Mouse (Mus musculus) heart, embryonic 14.5 days (tissue): ENCODE results near the gene Six1. TPM values are rescaled to one million over a fixed set of nuclear protein-coding genes. Genes with fewer than 3 reads are reported as not detected.
A peak's percentile ranks its signal among the peaks of the same experiment; 100 is the strongest.
"Not testable (repeated sequence)": the region's sequence is repeated elsewhere in the genome, so short reads cannot be mapped to it uniquely, and the experiment has no call there.

Experiments
- ATAC-seq: fragments of 200-750 bp; cut with Nextera tagmentation; 2 replicates; pipeline ENCODE4 v1.8.0; 2017; ENCODE audit warnings: low read depth, moderate TSS enrichment; ENCODE audit not compliant: insufficient number of reproducible peaks, insufficient read depth, low FRiP score
- H3K27ac ChIP-seq, 2 experiments: fragments of 200-500 bp in 1 of 2; fragments of 300-500 bp in 1 of 2; sonication (generic) in 1 of 2; replicated peaks in 1 of 2; 2 replicates each; pipeline ENCODE4 v1.5.1; 2012 to 2014; ENCODE audit warnings: low read depth in 2 of 2, low read length in 2 of 2, control low read depth in 1 of 2, mild to moderate bottlenecking in 1 of 2, mixed read lengths in 1 of 2; ENCODE audit not compliant: control insufficient read depth in 1 of 2, insufficient read depth in 1 of 2
- H3K27me3 ChIP-seq: fragments of 300-500 bp; sonication (generic); 2 replicates; pipeline ENCODE4 v1.6.1; 2014; ENCODE audit warnings: mild to moderate bottlenecking, low read length, control low read depth; ENCODE audit not compliant: control insufficient read depth, insufficient read depth
- H3K36me3 ChIP-seq: fragments of 300-500 bp; sonication (generic); 2 replicates; pipeline ENCODE4 v1.6.1; 2014; ENCODE audit warnings: mild to moderate bottlenecking, control low read depth, low read length, mixed read lengths; ENCODE audit not compliant: control insufficient read depth, insufficient read depth
- H3K4me1 ChIP-seq, 2 experiments: fragments of 200-500 bp in 1 of 2; fragments of 300-500 bp in 1 of 2; sonication (generic) in 1 of 2; 2 replicates each; pipeline ENCODE4 v1.6.1; 2012 to 2014; ENCODE audit warnings: low read length in 2 of 2, control low read depth in 1 of 2, mixed read lengths in 1 of 2; ENCODE audit not compliant: control insufficient read depth in 2 of 2, insufficient read depth in 2 of 2
- H3K4me2 ChIP-seq: fragments of 300-500 bp; sonication (generic); 2 replicates; pipeline ENCODE4 v1.6.1; 2014; ENCODE audit warnings: mild to moderate bottlenecking, low read length
- H3K4me3 ChIP-seq, 2 experiments: fragments of 200-500 bp in 1 of 2; fragments of 300-500 bp in 1 of 2; sonication (generic) in 1 of 2; 2 replicates each; pipeline ENCODE4 v1.5.1; 2012 to 2014; ENCODE audit warnings: low read length in 2 of 2, mild to moderate bottlenecking in 2 of 2, control low read depth in 1 of 2, low read depth in 1 of 2, moderate library complexity in 1 of 2; ENCODE audit not compliant: control insufficient read depth in 1 of 2, insufficient read depth in 1 of 2
- H3K9ac ChIP-seq: fragments of 300-500 bp; sonication (generic); 2 replicates; pipeline ENCODE4 v1.6.1; 2014; ENCODE audit warnings: mild to moderate bottlenecking, low read length
- H3K9me3 ChIP-seq: fragments of 300-500 bp; sonication (generic); 2 replicates; pipeline ENCODE4 v1.6.1; 2016; ENCODE audit warnings: low read length, control low read depth; ENCODE audit not compliant: control insufficient read depth
- WGBS: fragments of 180-500 bp; shearing (Covaris S2); extraction: QIAGEN DNeasy Blood & Tissue Kit; methylation state at CpG from one replicate; pipeline ENCODE4 v1.1.7; 2014; 5-methylcytosine and 5-hydroxymethylcytosine counted together
- polyA plus RNA-seq: library from polyadenylated mRNA; unstranded; fragments of >200 nt; fragmentation: Nextera tagmentation; extraction: Ambion mirVana; gene quantifications from 2 replicates; pipeline ENCODE4 v1.2.1, GENCODE M21; 2014

Gene Six1
- 0.09 and 0.27 TPM in 2 replicates for polyA plus RNA-seq

DNA sequence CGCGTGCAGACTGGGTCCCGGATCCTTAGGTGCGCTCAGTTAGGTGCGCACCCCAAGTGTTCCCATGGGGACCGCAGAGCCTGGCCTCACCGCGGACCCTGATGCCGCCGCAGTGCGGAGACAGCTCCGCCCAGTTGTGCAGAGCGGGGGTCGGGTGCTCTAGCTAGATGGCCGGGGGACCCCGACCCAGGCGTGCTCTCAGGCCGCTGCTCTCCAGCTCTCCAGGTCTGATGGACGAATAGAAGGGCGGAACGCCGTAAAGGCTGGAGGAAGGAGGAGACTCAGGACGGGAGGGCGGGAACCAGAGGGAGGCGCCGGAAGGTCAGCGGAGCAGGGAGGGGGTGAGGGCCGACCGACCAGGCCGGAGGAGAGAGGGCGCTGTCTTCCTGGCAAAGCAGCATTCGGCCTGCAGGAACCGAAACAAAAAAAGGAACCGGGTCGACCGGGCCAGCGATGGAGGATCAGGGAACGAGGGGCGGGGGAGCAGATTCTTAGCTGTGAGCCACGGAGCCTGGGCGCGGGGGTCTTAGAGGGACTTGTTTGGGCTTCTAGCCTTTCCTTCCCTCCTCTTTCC, at the start of gene Six1:
TSS of gene Six1 (minus strand) at position 220 of the 574 bp plus-strand sequence.
- Histone ChIP-seq H3K9me3 (no peaks in the 10 kb centered on the region), H3K36me3 (no peaks in the 10 kb centered on the region), H3K9ac (peak within 1 kb of the TSS; percentile 64), H3K4me2 (peak within 1 kb of the TSS; percentile 72), H3K27ac (no peak within 1 kb of the TSS), H3K4me1 (peaks cover 0 to 12% of the 10 kb centered on the region in 2 experiments; a peak in 1 of 4 replicates), H3K27me3 (peaks cover 63% of the 10 kb centered on the region), H3K4me3 (peak within 1 kb of the TSS; percentile 61 to 63)
- ATAC-seq = peak; percentile 90
- WGBS = under 1% methylated on average over 40 of the region's 42 CpGs

DNA sequence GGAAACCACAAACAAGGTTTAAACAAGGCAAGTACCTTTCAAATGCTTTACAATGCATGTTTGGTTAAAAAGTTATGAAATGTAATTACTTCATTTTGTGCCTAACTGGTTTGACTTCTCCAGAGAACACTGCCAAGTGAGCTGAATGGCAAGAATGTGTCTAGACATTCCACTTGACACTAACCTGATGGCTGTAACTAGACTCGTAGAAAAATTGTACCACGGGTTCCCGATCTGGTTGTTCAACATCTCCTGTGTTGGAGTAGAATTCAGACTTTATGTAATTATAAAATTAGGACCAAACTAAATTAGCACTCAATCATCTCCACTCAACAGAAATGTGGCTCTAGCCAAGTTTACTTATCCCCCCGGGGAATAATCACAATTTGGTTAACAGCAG, 44.9 kb upstream of the Six1 start:
- Histone ChIP-seq H3K27me3 (no peaks in the 10 kb centered on the region), H3K9me3 (no peaks in the 10 kb centered on the region), H3K9ac (no peak overlapping the region), H3K27ac (no peak overlapping the region), H3K4me3 (no peak overlapping the region), H3K4me2 (no peak overlapping the region), H3K36me3 (peaks cover 18% of the 10 kb centered on the region), H3K4me1 (no peaks in the 10 kb centered on the region)
- WGBS = 39% methylated on average over 4 of the region's 4 CpGs
- no peak for ATAC-seq

DNA sequence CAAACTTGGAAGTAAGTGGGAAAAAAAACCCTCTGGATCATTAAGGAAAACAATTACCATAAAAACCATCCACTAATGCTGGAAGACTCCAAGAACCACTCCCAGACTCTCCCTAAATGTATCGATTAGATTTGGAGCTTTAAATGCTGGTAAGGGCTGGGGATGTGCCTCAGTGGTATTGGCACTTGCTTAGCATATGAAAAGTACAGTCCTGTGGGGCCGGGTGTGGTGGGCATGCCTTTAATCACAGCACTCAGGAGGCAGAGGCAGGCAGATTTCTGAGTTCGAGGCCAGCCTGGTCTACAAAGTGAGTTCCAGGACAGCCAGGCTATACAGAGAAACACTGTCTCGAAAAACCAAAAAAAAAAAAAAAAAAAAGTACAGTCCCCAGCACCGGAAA, 42.5 kb upstream of the Six1 start:
- not testable (repeated sequence) for H3K4me2 ChIP-seq, ATAC-seq, H3K9ac ChIP-seq, H3K27ac ChIP-seq, H3K36me3 ChIP-seq, H3K4me3 ChIP-seq, H3K4me1 ChIP-seq, H3K27me3 ChIP-seq, H3K9me3 ChIP-seq
- 93% methylated on average over 5 of the region's 5 CpGs for WGBS

- H3K27me3 ChIP-seq = no peaks in the 10 kb centered on the region
- H3K36me3 ChIP-seq = no peaks in the 10 kb centered on the region
- no peak overlapping the region for H3K9ac ChIP-seq
- no peak for ATAC-seq
- no peak overlapping the region for H3K27ac ChIP-seq
- 38% methylated on average over 2 of the region's 2 CpGs for WGBS
- H3K4me3 ChIP-seq = no peak overlapping the region
- no peaks in the 10 kb centered on the region for H3K9me3 ChIP-seq
- H3K4me2 ChIP-seq = no peak overlapping the region
- H3K4me1 ChIP-seq = peaks cover 0 to 5% of the 10 kb centered on the region in 2 experiments; a peak in 1 of 4 replicates
Observed at GRCm38 (mm10) chr12:73094605-73095004, 40.9 kb upstream of the Six1 start.

DNA sequence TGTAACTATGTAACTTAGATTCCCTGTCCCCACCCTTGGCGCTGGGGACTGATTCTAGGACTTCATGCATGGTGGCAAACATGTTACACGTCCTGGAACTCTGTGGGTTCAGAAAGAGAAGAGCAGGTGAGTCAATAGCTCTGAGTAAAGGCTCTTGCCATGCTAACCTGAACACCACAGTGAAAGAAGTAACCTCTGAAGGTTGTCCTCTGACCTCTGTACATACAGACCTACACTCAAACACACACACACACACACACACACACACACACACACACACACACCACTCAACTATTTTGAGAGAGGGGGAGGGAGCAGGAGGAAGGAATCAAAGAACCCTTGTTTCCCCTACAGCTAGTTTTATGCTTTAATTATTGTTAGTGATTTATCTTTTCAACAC, 40.5 kb upstream of the Six1 start:
- Histone ChIP-seq H3K9ac (no peak overlapping the region), H3K4me1 (peaks cover 0 to 5% of the 10 kb centered on the region in 2 experiments; a peak in 1 of 4 replicates), H3K4me2 (no peak overlapping the region), H3K27me3 (no peaks in the 10 kb centered on the region), H3K27ac (no peak overlapping the region), H3K9me3 (no peaks in the 10 kb centered on the region), H3K36me3 (no peaks in the 10 kb centered on the region), H3K4me3 (no peak overlapping the region)
- no peak for ATAC-seq
- WGBS = 78% methylated on average over 2 of the region's 2 CpGs

GRCm38 (mm10) chr12:73090672-73091335, 37.1 kb upstream of the Six1 start:
- WGBS = 73% methylated on average over 7 of the region's 7 CpGs
- Histone ChIP-seq H3K36me3 (no peaks in the 10 kb centered on the region), H3K27me3 (no peaks in the 10 kb centered on the region), H3K4me1 (peaks cover 0 to 5% of the 10 kb centered on the region in 2 experiments; a peak in 1 of 4 replicates), H3K9me3 (no peaks in the 10 kb centered on the region), H3K9ac (no peak overlapping the region), H3K27ac (no peak overlapping the region), H3K4me2 (no peak overlapping the region), H3K4me3 (no peak overlapping the region)
- ATAC-seq = no peak

DNA sequence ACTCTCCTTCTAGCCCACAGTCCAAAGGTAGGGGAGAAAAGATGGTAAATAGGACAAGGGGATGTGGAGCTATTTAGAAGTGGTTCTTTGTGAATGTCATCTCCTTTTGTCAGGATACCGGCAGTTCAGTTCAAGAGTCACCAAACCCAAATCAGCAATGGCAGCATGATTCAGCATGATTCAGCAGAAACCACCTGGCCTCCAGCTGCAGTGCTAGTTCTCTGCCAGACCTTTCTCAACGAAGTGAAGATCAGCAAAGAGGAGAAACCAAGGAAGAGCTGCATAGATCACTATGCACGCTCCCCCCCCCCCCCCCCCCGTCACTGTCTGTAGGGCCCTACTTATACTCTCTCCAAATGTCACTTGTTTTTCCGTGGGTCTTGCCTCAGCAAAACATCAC, 35.2 kb upstream of the Six1 start:
- WGBS = 49% methylated on average over 4 of the region's 5 CpGs
- H3K4me3 ChIP-seq = no peak overlapping the region
- no peaks in the 10 kb centered on the region for H3K27me3 ChIP-seq
- H3K9me3 ChIP-seq = no peaks in the 10 kb centered on the region
- peaks cover 0 to 5% of the 10 kb centered on the region in 2 experiments; a peak in 1 of 4 replicates for H3K4me1 ChIP-seq
- no peak for ATAC-seq
- no peak overlapping the region for H3K27ac ChIP-seq
- H3K9ac ChIP-seq = no peak overlapping the region
- H3K4me2 ChIP-seq = no peak overlapping the region
- H3K36me3 ChIP-seq = no peaks in the 10 kb centered on the region
